Mouse (Mus musculus) lung, postnatal 0 days (tissue): ENCODE data around the gene Hmgb3.

Experiments
- CTCF ChIP-seq: IDR thresholded peaks from 2 replicates; pipeline ENCODE4 v1.5.1; 2016; ENCODE audit warnings: antibody characterized with exemption, mild to moderate bottlenecking
- EP300 ChIP-seq: IDR thresholded peaks from 2 replicates; pipeline ENCODE4 v1.6.1; 2016; ENCODE audit warnings: antibody characterized with exemption, mild to moderate bottlenecking, control low read depth

DNA sequence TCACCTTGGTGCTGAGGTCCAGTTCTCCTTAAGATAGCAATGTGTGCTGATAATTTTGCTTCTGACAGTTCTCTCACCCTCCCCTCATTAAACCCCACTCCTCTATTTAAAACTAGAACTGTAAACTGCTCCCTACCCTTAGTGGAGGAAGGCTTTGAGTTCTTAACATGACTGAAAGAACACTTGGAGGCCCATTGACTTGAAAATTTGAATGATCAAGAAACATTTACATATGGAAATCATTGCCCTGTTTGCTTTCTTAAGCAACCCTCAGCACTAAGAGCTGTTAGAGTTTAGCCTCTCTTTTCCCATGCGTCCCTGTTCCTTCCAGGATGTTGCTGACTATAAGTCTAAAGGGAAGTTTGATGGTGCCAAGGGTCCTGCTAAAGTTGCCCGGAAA is 3.6 kb downstream of the Hmgb3 start:
- TF ChIP-seq CTCF: no peak
- no peak for TF ChIP-seq EP300
